Mouse (Mus musculus) A20 (cell line): ENCODE results near the gene Sorbs1.
A peak's percentile ranks its signal among the peaks of the same experiment; 100 is the strongest.

Source experiments
- DNase-seq: peaks from one replicate; pipeline ENCODE4 v3.0.0-alpha.2; 2011; ENCODE audit warnings: low read depth, low spot score

The Sorbs1 gene

GRCm38 (mm10) chr19:40407186-40407585 is 106.4 kb downstream of the Sorbs1 start:
- DNase-seq = no peak

DNA sequence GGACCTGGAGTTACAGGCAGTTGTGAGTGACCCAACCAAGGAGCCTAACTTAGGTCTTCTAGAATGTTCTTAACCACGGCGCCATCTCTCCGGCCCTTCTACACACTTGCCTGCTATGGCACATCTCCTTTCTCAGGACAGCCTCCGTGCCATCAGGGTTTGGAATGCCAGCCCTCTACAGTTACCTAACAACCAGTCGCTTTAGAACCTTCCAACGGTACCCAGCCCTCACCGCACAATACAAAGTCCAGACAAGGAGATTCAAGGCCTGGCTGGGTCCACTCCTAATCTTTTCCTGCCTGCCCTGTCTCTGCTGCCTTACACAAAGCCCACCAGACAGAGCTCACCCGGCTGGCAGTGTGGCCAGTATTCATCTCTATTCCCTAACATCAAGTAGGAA is 106.9 kb downstream of the Sorbs1 start:
- no peak for DNase-seq

DNA sequence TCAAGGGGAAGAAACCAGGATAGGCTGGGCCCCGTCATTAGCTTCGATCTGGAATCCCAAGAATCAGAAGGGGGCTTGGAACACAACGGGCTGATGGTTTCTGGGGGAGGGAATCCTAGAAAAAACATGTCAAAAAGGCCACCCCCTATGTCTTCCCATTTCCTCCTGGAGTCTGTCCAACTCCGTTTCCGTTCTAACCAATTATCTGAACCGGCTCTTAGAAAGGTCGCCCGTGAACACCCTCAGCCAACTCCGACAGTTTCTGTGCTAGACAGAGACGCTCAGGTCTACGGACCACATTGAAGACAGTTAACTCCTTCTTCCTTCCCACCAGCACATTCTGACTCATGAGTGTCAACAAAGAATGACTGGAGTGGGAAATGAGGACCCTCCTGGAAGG is 107.8 kb downstream of the Sorbs1 start:
- no peak for DNase-seq

DNA sequence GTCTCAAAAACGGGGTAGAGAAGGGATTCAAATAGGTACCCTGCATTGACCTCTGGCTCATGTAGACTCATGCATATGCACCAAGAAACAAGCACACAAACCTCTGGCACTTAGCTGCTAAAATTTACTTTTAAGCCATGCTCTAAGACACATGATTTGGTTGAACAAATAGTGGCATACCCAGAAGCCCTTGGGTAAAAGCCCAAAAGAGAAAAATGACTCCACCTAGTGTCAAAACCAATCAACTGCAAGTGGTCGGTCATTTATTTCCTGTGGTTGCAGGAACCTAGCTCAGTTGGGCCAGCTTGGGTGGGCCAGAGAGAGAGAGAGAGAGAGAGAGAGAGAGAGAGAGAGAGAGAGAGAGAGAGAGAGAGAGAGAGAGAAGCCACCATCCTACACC is 109.0 kb downstream of the Sorbs1 start:
- peak; percentile 42 for DNase-seq

DNA sequence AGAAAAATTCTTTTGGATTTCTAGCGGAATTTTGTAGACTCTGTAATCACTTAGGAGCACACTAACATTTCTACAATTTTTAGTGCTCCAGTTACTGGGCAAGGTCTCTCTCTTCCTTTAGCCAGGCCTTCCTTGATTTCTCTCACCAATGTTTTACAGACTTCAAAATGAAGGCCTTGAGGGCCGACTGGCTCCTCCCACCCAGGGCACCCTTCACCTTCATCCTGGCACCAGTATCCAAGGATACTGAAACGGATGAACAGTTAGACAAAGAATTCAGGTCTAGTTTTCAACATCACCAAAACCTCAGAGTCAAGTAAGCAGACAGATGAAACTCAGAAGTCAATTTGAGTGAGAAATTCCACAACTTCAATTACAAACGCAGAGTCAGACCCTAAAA is 109.6 kb downstream of the Sorbs1 start:
- DNase-seq = no peak

DNA sequence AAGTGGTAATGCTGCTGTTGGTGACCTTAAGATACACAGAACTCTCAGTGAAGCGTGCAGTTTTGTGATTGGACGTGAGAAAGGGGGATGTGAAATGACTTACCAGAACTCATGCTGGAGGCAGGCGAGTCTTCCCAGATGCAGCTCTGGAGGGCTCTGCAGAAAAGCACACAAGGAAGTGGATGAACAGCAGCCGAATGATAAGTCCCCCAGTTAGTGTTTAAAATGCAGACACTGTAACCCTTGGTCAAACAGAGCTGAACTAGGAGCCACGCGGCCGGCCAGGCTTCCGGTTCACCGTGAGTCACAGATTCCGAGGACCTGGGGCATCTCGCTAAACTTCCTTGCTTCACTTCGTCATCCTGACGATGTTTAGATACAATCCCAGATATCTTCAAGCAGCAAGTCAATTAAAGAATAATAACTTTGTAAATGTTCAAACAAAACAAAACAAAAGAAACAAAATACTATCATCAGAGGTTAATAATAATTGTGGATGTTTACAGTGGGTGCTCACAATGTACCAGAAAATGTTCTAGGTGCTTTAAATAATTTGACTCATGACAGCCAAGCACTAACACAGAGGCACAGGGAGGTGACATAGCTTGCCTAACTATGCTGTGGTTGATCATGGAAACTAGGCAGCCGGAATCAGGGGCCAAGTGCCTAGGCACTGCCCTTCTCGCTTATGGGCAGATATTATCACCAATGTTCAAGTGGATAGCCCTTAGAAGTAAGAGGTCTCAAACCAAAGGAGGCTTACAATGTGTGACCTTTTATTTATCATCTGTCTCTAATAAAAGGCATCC is 111.2 kb downstream of the Sorbs1 start:
- peak; percentile 50 for DNase-seq

DNA sequence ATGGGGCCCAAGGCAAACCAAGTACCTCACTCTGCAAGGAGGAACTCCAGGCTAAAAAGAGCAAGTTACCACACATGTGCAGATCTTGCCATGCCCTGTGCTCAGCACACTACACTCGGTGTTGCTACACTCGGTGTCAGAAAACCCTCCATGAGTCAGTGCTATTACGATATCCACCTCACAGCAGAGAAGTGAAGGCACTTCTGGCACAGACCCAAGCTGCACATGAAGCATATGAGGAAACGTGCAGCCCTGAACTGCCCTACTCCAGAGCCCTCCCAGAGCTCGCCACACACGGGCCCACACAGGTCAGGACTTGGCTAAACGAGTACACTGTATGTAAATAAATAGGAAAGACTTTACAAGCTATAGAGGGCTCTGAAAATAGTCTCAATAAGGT is 112.4 kb downstream of the Sorbs1 start:
- DNase-seq = no peak

- no peak for DNase-seq
Measured at GRCm38 (mm10) chr19:40400426-40401030, 113.1 kb downstream of the Sorbs1 start.

GRCm38 (mm10) chr19:40395757-40396661 is 117.6 kb downstream of the Sorbs1 start:
- DNase-seq = no peak

DNA sequence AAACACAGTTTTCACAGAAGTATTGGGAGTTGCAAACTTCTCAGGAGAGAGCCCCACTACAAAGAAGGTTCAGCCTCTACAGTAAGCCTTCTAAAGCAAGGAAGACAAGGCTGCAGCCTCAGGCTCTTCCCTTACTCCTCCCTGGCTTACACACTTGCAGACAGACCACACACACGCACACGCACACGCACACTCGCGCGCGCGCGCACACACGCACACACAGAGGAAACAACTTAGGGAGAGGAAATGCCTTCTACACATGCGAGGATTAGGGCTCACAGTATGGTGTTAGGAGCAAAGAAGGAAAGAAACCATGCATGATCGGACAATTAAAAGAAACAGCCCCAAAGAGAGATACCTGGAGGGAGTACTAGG is 118.3 kb downstream of the Sorbs1 start:
- no peak for DNase-seq

DNA sequence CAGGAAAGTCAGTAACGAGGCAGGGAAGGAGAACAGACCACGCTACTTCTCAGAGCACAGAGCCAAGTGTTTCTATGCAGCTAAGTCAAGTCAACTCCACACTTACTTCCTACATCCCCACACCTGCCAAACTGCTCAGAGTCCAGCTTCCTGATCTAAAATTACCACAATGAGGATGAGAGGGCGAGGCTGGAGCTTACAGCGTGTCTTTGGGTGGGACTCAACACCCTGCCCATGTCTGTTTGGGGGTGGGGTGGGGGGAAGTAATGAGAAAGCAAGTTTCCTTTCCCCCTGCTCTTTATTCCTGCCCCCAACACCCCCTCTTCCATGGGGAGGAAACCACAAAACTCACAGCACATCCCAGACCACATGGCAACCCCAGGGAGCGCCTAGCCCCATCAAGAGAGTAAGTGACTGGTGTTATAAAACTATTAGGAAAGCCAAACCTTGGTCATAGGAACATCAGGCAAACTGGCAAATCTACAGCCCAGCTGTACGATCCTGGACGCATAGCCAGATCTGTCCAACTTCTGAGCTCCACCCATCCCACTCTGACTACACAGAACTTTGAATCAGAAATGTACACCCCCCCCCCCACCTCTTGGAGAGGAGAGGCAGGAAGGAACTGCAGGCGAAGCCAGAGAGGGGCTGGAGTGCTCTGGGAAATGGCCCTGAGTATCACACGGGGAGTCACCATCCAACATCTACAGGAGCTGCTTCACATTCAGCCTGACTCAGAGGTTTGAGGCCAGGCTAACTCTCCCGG is 118.8 kb downstream of the Sorbs1 start:
- DNase-seq = no peak

DNA sequence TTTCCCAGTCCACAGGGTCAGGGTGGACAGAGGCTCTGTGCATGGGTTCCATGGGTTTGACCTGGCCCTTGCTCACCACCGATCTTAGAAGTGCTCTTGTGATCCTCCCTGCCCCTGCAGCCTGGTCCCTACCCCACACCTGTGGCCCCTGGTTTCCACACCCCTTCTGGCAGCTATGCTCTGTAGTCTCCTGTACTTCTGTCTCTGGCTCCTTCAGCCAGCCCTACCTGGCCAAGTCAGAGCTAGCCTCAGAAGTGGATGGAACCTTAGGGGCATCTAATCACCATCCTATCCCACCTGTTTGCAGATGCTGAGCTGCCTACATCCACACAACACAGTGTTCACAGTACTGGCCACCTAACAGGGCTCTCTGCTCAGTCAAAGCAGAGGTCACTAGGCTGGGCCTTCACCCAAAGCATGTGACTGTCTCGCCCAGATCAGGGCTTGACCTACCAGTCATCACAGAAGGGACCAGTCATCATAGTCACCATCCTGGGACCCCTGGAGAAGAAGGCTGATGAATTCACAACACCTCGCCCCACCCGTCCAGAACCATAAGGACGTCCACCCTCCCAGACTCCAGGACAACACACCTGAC is 120.7 kb downstream of the Sorbs1 start:
- DNase-seq = no peak

- peak; percentile 70 for DNase-seq
Measured at GRCm38 (mm10) chr19:40391469-40391868, 122.1 kb downstream of the Sorbs1 start.

DNA sequence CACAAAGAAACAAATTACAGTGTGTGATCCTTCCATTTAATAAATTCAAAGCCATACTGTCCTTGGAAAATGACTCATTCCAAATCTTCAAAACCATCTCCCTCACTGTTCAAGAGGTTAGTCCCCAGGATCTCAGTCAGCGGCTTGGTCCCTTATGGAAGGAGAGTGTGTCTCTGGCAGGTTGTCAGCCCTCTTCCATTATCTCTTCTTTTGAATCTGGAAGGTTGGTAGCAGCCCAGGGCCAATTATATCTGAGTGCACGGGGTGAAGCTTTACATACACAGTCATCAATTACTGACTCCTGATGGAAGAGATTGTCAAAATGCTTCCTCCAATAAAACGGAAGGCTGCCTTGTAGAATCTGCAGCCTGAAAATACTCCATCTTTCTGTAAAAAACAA is 126.7 kb downstream of the Sorbs1 start:
- no peak for DNase-seq

GRCm38 (mm10) chr19:40385334-40385733 is 128.2 kb downstream of the Sorbs1 start:
- no peak for DNase-seq

DNA sequence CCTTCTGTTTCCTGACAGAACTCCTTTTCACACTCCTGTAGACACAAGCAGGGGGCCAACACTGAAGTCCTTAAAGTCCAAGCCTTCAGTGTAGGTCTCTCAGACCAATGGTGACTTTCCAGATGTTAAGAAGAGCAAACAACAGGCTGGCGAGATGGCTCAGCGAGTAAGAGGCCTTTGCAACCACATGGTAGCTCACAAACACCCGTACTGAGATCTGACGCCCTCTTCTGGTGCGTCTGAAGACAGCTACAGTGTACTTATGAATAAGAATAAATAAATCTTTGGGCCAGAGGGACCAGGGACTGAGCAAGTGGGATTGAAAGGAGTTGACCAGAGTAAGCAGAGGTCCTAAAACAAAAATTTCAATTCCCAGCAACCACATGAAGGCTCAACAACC is 129.6 kb downstream of the Sorbs1 start:
- DNase-seq = peak; percentile 51

DNA sequence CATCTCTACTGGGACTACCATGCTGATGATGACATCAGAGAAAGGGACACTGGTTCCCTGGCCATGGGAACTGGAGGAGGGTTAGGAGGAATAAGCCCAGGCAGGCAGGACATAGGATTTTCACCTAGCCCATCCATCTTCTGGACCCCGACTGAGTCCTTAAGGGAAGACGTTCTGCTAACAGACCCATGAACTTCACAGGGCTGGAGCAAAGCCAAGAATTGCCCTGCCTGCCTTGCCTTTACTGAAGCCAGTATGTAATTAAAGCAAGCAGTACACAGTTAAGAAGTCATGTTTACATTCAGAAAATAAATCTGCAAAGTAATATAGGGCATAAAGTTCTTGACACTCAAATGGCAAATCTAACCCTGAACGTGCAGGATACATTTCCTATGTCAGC is 132.9 kb downstream of the Sorbs1 start:
- DNase-seq = no peak

DNA sequence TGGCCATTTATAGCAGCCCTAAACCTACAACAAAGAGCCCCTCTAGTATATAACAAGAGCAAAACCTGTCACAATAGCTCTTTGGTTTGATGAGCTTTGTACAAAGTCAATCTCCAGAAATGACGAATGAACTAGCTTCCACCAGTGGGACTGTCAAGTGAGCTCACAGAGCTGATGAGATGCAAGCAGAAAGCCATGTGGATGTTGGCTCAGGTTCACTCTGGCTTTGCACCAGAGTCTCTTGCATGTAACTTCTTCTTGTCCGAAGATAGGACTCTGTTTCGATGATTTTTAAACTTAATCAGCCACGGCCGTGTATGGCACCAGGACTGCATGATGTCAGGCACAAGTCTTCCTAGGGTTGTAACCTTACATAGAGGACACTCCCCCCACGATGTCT is 133.6 kb downstream of the Sorbs1 start:
- DNase-seq = no peak

DNA sequence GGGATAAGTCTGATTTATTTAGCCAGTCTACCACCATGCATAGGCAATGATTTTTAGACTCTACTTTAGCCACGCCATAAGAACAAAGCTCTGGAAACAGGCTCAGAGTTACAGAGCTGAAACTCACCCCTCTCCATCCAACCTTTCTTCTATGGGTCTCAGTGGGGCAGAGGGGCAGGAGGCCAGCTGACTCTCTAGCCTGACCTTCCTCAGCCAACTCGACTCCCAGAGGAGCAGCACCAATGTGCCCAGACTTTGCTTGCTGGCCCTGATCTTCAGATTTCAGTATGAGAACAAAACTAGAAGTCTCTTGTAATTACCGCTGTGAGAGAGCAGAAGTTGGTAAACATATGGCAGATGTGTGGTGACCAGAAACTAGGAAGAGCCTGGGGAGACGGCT is 134.5 kb downstream of the Sorbs1 start:
- no peak for DNase-seq

- DNase-seq = no peak
Measured at GRCm38 (mm10) chr19:40377632-40378031, 135.9 kb downstream of the Sorbs1 start.

DNA sequence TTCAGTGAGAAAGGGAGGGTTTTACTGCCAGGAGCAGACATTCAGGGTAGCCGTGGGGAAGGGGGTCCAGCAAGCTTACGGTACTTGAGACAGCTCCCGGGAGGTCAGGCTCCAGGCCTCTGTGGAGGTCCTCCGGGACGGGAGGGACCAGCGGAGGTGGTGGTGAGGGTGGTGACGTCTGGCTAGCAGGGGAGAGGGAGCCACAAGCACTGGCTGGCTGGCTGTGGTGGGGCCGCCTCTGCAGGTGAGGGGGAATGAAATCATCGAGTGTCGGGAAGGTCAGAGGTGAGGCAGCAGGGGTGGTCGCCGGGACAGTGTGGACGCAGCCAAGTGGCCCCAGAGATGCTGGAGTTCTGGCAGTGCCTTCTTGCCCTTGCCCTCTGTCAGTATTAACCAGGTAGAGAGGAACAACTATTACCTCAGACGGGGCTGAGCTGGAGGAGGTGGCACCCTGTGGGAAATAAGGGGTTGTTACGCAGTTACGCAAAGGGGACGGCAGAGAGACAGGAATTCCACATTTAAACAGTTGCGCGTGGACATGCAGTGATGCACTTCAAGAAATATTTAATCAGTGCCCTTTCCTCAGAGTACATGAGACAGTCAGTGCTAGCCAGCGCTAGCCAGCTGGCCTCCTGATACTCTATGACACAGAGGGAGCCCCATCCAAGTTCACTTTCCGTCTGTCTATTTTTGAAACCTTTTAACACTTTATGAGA is 136.9 kb downstream of the Sorbs1 start:
- no peak for DNase-seq
